Mouse (Mus musculus): ENCODE measurements around the gene Rsph9.

GRCm38 (mm10) chr17:46074398-46075115 lies 69.5 kb downstream of the Rsph9 start:
- TF ChIP-seq POLR2A (IDR thresholded peaks at IDR 0.05; ENCODE audit: insufficient read depth, low read depth, low read length), result no peak
- TF ChIP-seq EP300 (IDR thresholded peaks at IDR 0.05; ENCODE audit: insufficient read depth, low read depth, low read length), result no peak
- no peak for TF ChIP-seq CTCF (IDR thresholded peaks at IDR 0.05)

Measured in heart, adult 2 months (tissue).